Mouse (Mus musculus) stomach, postnatal 0 days (tissue): Measurements from ENCODE around the gene Prdx5.

Source experiments
- CTCF ChIP-seq: IDR thresholded peaks from 2 replicates; pipeline ENCODE4 v1.5.1; 2016; ENCODE audit warnings: antibody characterized with exemption, low read depth, mild to moderate bottlenecking, moderate library complexity
- EP300 ChIP-seq: optimal IDR thresholded peaks from 2 replicates; pipeline ENCODE3; 2016; ENCODE audit warnings: antibody characterized with exemption

DNA sequence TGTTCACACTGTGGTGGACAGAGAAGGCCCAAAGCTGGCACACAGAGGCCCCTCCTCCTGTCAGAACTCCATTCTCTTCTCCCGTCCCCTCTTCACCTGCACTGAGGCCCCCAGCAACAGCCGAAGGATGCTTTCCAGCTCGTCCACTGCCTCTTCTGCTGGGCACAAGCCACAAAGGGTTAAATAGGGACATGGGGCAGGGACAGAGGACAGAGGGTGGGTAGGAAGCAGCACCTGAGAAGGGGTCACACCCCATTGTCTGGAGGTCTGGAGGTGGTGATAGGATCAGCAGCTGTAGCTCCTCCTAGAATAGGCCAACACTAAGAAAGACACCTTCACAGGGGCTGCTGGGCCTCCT is 52.9 kb downstream of the Prdx5 start:
- TF ChIP-seq CTCF: no peak
- TF ChIP-seq EP300: no peak
